Mouse (Mus musculus): ENCODE measurements around the gene Bcl6b. TPM values are rescaled to one million over a fixed set of nuclear protein-coding genes. Genes with fewer than 3 reads are reported as not detected.

Bcl6b gene
- polyA plus RNA-seq, 1 experiment from 2014 or later = 7.5 TPM

MicroRNA genes within 50 kb of the gene (microRNA counts, 519-probe panel; counts per million panel counts)
- microRNA mmu-miR-195 = 684 counts per million, percentile 72 among the panel's probes with 10 or more counts
- microRNA mmu-miR-497 = 684 counts per million, percentile 72 among the panel's probes with 10 or more counts

Small RNA genes within 50 kb of the gene (microRNA-seq; reads per million reads assigned to microRNA genes)
- gene Mir195a (346 reads per million, percentile 64 among the genes with 10 or more reads in this experiment), gene Mir497 (not detected), gene Mir497b (not detected)

Other genes with a start within 250 kb of the Bcl6b start
- 22.2 and 24.8 TPM in 2 replicates for gene Ctdnep1, start 248.6 kb downstream of the Bcl6b start, polyA plus RNA-seq (2016; fragmentation: Nextera tagmentation; extraction: Ambion mirVana)
- gene Elp5, start 247.3 kb downstream of the Bcl6b start, polyA plus RNA-seq (2016; fragmentation: Nextera tagmentation; extraction: Ambion mirVana) = 154 and 176 TPM in 2 replicates
- 280 and 332 TPM in 2 replicates for gene Gabarap, start 238.7 kb downstream of the Bcl6b start, polyA plus RNA-seq (2016; fragmentation: Nextera tagmentation; extraction: Ambion mirVana)
- gene Phf23, start 234.0 kb downstream of the Bcl6b start, polyA plus RNA-seq (2016; fragmentation: Nextera tagmentation; extraction: Ambion mirVana) = 101 and 106 TPM in 2 replicates
- 65.2 and 70.6 TPM in 2 replicates for gene Dvl2, start 229.2 kb downstream of the Bcl6b start, polyA plus RNA-seq (2016; fragmentation: Nextera tagmentation; extraction: Ambion mirVana)
- 36.4 and 52.1 TPM in 2 replicates for gene Acadvl, start 214.4 kb downstream of the Bcl6b start, polyA plus RNA-seq (2016; fragmentation: Nextera tagmentation; extraction: Ambion mirVana)
- gene Dlg4, start 212.9 kb downstream of the Bcl6b start, polyA plus RNA-seq (2016; fragmentation: Nextera tagmentation; extraction: Ambion mirVana) = 8.8 and 12.9 TPM in 2 replicates
- gene Asgr1, start 175.7 kb downstream of the Bcl6b start, polyA plus RNA-seq (2016; fragmentation: Nextera tagmentation; extraction: Ambion mirVana) = 0.71 and 0.74 TPM in 2 replicates
- gene Asgr2, start 137.2 kb downstream of the Bcl6b start, polyA plus RNA-seq (2016; fragmentation: Nextera tagmentation; extraction: Ambion mirVana) = not detected in 2 replicates
- gene Mgl2, start 99.5 kb downstream of the Bcl6b start, polyA plus RNA-seq (2016; fragmentation: Nextera tagmentation; extraction: Ambion mirVana) = 0.10 and 0.16 TPM in 2 replicates
- gene Clec10a, start 73.6 kb downstream of the Bcl6b start, polyA plus RNA-seq (2016; fragmentation: Nextera tagmentation; extraction: Ambion mirVana) = not detected in 2 replicates
- 0.84 and 1.6 TPM in 2 replicates for gene Slc16a11, start 17.0 kb downstream of the Bcl6b start, polyA plus RNA-seq (2016; fragmentation: Nextera tagmentation; extraction: Ambion mirVana)
- gene Slc16a13, start 8.7 kb downstream of the Bcl6b start, polyA plus RNA-seq (2016; fragmentation: Nextera tagmentation; extraction: Ambion mirVana) = 11.6 and 16.3 TPM in 2 replicates
- gene 0610010K14Rik, start 8.1 kb upstream of the Bcl6b start, polyA plus RNA-seq (2016; fragmentation: Nextera tagmentation; extraction: Ambion mirVana) = 220 and 235 TPM in 2 replicates
- 9.7 TPM in 2 replicates for gene Gm21988, start 10.0 kb upstream of the Bcl6b start, polyA plus RNA-seq (2016; fragmentation: Nextera tagmentation; extraction: Ambion mirVana)
- 84.7 and 93.5 TPM in 2 replicates for gene Rnasek, start 10.0 kb upstream of the Bcl6b start, polyA plus RNA-seq (2016; fragmentation: Nextera tagmentation; extraction: Ambion mirVana)
- 2.0 and 2.9 TPM in 2 replicates for gene Alox12, start 25.6 kb upstream of the Bcl6b start, polyA plus RNA-seq (2016; fragmentation: Nextera tagmentation; extraction: Ambion mirVana)
- gene Alox12e, start 92.8 kb upstream of the Bcl6b start, polyA plus RNA-seq (2016; fragmentation: Nextera tagmentation; extraction: Ambion mirVana) = 0.06 TPM in 1 of 2 replicates, not detected in the other
- not detected in 2 replicates for gene Alox15, start 122.2 kb upstream of the Bcl6b start, polyA plus RNA-seq (2016; fragmentation: Nextera tagmentation; extraction: Ambion mirVana)
- gene Pelp1, start 180.2 kb upstream of the Bcl6b start, polyA plus RNA-seq (2016; fragmentation: Nextera tagmentation; extraction: Ambion mirVana) = 63.0 and 65.1 TPM in 2 replicates
- gene Arrb2, start 202.8 kb upstream of the Bcl6b start, polyA plus RNA-seq (2016; fragmentation: Nextera tagmentation; extraction: Ambion mirVana) = 24.6 and 25.5 TPM in 2 replicates
- gene Med11, start 222.1 kb upstream of the Bcl6b start, polyA plus RNA-seq (2016; fragmentation: Nextera tagmentation; extraction: Ambion mirVana) = 48.4 and 51.5 TPM in 2 replicates
- gene Zmynd15, start 229.6 kb upstream of the Bcl6b start, polyA plus RNA-seq (2016; fragmentation: Nextera tagmentation; extraction: Ambion mirVana) = 0.09 TPM in 1 of 2 replicates, not detected in the other
- 0.49 TPM in 2 replicates for gene Cxcl16, start 230.2 kb upstream of the Bcl6b start, polyA plus RNA-seq (2016; fragmentation: Nextera tagmentation; extraction: Ambion mirVana)

Data from limb, embryonic 10.5 days (tissue).